Mouse (Mus musculus) embryonic fibroblast, embryonic 13.5 days (primary cell): Measurements from ENCODE around the gene Tkt.

Source experiments
- CTCF ChIP-seq: IDR thresholded peaks from 2 replicates; pipeline ENCODE4 v1.5.1; 2011; ENCODE audit warnings: mild to moderate bottlenecking, control low read depth, low read length, moderate library complexity, borderline replicate concordance; ENCODE audit not compliant: insufficient read depth
- POLR2A ChIP-seq: IDR thresholded peaks from 2 replicates; pipeline ENCODE4 v1.6.1; 2011; ENCODE audit warnings: low read depth, mild to moderate bottlenecking, control low read depth, low read length, moderate library complexity

- TF ChIP-seq CTCF (no peak), POLR2A (no peak)
These were observed 22.1 kb downstream of the Tkt start for GRCm38 (mm10) chr14:30570303-30570702.
